Mouse (Mus musculus): ENCODE data around the gene Tub.

Tub gene

DNA sequence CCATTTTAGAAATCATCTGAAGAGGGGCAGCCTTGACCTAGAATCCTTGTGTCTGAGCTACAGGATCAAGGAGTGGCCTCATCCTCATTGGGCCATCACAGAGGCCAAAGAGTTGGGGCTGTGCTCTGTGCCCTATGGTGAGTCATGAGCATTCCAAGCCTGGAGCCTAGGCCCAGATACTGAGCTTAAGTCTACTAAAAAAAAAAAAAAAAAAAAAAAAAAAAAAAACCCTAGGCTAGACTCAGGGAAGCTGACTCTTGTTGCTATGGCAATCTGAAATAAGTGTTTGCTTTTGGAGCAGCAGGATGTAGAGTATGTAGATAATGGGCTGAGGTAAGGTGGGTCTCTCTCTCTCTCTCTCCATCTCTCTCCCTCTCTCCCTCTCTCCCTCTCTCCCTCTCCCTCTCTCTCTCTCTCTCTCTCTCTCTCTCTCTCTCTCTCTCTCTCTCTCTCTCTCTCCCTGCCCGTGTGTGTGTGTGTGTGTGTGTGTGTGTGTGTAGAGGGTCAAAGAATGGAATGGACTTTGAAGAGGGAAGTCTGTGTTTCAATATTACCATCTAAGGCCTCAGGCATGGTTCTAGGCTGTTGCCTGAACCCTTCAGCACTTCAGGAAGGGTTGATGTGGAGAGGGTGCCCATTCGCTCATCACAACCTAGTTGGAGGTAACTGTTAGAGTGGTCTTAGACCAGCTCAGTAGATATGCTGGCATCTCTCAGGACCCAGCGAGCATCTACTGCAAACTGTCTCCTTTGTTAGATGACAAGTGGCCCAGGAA lies 36.0 kb downstream of the Tub start:
- no peak for DNase-seq (ENCODE audit: low spot score)

DNA sequence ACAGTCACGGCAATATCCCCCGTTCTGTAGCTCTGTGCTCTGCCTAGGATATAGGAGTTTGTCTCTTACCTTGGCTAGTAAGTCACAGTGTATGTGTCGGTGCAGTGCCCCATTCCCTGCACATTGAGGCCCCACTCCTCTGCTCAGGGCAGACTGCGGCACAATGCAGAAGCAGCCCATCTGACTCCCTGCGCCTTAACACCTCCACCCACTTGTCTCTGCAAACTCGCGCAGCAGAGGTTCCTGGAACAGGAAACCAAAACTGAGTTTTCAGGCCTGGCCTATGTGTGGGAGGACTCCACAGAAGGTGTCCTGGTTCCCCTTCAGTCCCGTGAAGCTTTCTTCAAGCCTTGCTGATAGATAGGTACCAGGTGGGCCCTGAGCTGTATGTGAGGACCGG lies 41.1 kb downstream of the Tub start:
- no peak for DNase-seq (ENCODE audit: low spot score)

DNA sequence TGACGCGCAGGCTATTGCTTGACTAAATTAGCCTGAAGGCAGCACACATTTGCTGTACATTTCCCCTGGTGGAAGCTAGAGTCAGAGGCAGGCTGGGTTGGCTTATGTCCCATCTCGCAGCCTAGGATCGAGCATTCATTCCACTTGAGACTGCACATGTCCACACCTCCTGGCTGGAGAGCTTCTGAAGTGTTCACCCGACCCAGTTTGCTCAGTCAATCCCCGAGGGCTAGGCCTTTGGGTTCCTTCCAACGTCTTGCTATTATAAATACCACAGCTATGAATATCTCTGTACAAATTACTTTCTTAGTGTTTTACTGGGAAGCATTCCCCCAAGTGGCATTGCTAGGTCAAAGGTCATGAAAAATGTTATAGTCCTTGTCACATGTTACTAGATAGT lies 43.1 kb downstream of the Tub start:
- DNase-seq (ENCODE audit: low spot score): no peak

DNA sequence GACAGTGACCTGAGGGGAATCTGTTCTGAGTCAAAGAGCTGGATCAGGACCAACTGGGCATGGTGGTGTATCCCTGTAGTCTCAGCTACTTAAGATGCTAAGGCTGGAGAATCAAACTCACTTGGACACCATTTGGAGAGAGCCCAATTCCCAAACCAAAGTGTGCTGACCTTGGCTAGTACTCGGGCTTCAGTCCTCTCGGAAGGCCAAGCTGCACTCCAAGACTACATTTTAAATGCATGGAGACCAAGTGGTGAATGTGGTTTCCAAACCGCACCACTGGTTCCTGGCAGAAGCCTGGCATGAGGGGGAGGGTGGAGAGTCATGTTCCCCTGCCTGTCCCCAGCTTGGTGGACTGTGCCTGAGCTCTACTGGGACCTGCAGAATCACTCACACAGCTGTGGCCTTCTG lies 43.7 kb downstream of the Tub start:
- no peak for DNase-seq (ENCODE audit: low spot score)

DNA sequence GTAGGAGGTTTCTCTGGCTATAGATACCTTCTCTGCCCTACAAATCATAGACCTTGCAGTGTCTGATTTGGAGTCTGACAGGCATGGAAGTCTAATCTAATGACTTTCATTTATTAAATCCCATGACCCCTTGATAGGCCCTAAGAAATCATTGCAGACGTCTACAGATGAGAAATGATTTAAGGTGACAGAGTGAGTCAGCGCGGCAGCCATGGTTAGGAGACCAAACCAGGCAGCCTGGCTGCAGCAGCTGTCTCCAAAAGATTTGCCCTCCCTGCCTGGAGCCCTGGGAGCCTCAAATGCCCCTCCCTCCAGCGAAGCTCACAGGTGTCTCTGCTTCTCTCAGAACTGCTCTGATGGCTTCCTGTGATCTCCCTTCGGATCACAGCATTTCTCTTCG lies 46.0 kb downstream of the Tub start:
- no peak for DNase-seq (ENCODE audit: low spot score)

DNA sequence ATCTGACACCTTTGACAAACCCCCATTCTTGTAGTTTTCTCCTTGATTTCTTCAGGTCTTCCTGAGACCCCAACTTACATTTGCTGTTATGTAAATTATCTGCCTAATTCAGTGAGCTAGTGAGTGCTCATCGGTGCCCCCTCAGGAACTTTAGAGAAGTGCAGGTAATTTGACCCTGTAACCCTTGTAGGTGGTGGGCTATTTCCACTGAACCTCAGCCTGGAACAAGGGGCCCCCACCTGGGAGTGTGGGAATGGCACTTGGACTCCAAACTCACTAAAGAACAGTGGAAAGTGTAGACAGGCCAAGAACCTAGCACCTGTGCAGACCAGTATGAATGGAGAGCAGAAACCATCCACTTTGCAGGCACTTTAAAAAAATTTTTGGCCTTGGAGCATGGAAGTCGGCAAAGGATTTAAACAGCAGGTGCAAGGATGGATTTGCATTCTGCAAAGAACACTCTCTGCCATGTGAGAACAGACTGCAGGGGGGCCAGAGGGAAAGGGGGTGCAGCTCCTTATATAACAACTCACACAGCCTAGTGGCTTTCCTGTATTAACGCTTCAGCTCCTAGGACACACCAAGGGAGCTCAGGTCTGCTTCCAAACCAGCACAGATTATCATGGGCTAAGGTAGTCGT lies 50.3 kb downstream of the Tub start:
- no peak for DNase-seq (ENCODE audit: low spot score)

DNA sequence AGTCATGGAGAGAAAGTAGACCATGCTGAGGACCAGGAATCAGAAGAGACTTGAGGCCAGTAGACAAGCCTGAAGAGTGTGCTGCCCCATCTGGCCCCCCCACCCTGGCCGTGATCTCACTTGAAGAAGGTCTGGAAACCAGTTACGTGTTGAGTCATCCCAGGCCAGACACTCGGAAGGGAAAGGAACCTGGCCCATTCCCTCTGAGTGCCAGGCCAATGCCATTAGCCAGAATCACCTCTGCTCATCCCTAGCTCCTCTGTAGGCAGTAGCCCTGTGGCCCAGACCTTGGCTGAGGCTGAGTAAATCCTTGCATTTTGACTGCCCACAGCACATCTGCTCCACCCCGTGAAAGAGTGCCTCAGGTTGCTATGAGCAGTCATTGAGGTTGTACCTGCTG lies 51.8 kb downstream of the Tub start:
- DNase-seq (ENCODE audit: low spot score): no peak

DNA sequence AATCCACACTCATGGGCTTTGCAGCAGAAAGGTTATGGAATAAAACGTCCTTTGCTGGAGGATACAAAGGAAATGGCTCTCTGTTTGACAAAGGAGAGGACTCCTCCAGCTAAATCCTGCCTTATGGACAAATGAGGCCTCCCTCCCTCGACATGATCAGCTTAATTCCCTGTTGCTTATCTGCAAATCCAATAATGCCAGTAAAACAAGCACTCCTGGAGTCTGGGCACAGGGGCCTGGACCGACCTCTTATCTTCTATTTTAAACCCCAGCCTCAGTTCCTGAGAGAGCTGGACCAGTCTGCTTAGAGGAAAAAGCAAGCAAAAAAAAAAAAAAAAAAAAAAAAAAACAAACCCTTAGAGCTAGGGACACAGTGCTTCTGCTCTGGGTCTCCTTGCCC lies 53.5 kb downstream of the Tub start:
- no peak for DNase-seq (ENCODE audit: low spot score)

DNA sequence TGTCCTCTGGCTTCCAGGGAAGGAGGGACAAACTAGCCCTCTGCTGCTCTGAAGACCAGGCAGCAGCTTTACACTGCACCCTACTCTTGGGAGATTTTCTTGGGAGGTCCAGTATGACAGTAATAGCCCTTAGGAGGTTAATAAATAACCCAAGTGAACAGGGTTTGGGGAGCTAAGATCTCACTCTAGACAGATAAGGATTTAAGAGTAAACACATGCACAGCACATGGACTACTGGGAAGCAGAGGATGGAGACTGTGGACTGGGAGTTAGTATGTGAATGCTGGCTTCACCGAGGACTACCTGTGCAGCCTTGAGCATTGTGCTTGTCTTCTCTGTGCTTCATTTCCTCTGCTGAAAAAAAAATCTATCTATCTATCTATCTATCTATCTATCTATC lies 59.1 kb downstream of the Tub start:
- DNase-seq (ENCODE audit: low spot score): no peak

DNA sequence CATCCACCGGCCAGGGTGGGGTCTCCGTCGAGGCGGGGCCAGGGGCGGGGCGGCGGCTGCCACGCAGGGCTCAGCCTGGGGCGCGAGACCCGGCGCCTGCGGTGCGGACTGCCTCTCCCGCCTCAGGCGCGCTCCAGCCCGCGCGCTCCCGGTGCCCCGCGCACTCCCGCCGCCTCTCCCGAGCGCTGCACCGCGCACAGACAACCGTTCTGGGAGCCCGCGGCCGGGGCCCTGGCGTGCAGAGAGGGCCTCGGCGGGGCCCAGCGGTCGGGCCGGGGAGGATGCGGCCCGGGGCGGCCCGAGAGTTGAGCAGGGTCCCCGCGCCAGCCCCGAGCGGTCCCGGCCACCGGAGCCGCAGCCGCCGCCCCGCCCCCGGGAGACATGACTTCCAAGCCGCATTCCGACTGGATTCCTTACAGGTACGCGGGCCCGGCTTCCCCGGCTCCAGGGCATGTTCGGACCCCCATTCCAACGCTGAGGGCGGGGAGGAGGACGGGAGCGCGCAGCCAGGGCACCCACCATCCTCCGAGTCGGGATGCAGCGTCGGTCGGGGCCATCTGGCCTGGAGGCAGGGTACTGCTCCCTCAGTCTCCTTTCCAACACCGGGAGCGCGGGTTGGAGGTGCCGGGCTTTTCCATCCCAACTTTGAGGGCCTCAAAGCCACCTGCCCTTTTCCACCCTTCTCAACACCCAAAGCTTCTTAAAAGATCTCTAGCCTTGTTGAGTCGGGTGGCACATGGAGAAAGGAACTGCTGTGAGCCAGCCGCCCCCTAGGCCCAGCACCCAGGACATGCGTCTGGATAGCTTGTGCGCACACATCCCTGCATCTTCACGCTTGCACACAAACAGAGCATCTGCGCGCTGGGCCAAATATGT lies 60.8 kb downstream of the Tub start:
- no peak for DNase-seq (ENCODE audit: low spot score)

DNA sequence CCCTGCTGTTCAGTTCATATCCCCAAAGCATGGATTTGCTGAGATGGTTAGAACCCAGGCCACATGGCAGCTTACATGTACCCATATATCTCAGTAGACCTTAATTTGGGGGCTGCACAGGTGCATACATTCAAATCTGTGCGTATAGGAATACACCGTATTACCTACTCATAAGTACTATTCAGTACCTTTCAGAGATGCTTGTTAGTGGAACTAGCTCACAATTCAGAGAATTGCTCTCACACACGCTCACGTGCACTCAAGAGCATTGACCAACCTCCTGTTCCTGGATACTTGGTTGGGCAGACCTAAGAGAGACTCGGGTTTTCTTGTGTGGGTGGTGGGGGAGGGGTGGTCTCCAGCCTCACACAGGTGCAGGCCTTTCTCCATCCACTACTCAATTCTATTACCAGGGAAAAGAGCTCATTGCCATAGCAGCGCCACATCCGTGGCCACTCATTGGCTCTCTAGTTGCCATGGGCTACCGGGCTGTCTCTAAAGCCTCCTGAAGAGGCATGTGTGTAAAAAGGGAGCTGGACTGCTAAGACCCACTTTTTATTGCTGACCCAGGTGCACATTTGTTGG lies 61.5 kb downstream of the Tub start:
- no peak for DNase-seq (ENCODE audit: low spot score)

DNA sequence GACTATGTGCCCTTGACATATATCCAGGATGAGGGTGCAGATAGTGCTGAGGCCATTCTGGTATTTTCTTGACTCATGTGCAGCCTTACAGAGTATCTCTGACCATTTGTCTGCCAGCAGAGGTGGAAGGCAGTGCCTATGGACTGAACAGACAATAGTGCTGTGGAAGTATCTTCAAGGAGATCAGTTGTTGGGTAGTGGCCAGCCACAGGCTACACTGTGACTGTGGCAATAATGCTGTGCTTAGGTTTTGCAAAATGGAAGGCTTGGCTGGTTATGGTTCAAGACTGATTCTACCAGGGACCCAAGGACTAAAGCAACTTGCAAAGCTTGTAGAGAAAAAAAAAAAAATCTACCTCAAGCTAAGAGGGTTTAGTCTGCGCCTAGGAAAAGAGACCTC lies 62.4 kb downstream of the Tub start:
- DNase-seq (ENCODE audit: low spot score): no peak

DNA sequence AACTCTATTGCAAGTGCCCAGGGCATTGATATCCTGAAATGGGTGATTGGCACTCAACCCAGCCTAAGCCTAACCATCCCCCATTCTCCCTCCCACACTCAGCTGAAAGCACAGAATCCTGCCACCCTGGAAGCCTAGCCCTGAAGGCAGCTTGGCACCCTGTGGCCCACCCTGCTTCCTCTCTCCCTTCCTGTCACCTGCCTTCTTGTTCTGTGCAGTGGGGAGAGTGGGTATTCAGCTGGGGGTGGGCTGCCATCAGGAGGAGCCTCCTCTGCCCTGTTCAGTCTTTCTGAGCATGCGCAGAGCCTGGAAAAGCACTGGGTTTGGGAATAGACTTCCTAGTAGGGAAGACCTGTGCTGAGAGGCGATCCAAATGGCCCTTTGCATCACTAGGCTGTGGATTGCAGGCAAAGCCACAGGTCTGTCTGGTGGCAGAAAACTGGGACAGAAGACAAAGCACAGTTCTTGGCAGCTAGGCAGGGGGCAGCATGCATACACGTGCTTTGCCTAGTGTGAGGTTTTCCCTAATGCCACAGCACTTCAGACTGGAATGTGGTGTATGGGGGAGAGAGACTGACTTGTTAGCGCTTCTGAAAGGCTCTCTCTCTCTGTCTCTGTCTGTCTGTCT lies 63.0 kb downstream of the Tub start:
- no peak for DNase-seq (ENCODE audit: low spot score)

DNA sequence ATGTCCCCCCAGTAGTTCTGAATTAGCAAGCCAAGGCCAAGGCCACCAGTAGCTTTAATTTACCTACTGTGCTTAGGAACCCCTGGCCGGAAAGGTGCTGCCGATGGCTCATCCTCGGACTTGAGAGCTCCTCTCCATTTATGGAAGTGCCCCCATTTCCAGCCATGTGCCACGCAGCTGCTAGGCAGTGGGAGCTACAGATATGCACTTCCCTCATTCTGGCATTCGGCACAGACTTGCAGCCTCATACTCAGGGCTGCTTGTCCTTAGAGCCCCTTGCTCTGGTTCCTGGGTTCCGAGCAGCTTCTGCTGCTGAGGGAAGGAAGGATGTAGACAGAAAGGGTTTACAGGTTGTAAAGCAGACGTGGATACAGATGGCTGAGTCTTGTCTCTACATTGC lies 64.7 kb downstream of the Tub start:
- DNase-seq (ENCODE audit: low spot score): no peak

DNA sequence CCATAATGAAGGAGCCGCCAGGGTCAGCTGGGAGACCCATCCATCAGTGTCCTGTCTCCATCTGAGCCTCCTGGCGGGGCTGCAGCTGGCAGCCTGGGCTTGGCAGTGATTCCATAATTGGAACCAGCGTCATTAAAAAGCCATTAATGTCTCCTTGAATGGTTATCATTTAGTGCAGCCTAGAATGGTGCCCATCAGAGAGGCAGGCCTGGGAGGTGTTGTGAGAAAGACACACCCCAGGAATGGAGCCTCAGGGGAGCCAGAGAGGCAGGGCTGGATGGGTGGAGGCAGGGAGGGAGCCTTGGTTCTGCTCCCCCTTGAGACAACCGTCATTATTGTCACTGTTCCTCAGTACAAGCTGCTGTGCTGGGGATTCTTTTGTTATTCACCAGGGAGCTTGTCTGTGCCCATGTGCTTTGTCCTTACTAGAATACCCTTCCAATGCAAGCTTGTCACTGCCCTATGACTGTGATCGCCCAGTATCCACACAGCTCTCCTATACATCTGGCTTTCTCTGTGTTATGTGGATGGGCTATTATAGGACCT lies 66.3 kb downstream of the Tub start:
- DNase-seq (ENCODE audit: low spot score): no peak

DNA sequence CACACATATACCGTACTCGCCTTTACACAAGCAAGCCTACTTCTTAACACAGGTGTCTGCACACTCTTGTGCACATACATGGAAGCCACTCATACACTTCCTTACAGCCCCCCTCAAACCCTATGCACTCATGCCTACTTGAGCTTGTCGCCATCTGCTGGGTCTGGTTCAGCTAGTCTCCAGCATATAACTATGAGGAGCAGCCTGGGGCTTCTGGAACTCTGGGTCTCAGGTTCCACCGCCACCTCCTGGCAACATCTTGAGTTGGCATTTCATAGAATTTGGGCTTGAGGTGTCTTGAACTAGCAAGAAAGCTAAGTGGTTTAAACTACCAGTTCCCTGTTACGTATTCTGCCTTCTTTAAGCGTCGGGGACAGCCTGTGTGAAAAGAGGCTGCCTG lies 69.1 kb downstream of the Tub start:
- DNase-seq (ENCODE audit: low spot score): no peak

DNA sequence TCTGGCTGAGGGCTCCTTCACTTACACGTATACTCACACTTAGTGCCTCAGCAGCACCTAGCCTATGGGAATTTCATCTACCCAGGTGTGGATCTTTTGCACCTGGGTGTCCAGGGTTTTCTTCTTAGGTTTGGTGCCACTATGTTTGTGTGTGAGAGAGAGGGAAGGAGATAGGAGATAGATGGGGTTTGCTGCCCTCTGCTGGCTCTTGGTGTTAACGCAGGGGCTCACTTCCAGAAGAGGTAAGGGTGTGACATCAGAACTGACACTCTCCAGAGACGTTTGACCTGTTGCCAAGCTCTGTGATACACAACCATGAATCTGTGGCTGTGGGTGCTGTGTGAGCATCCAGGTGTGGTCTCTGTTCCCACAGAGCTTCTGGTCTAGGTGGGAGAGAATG lies 71.3 kb downstream of the Tub start:
- peak; percentile 53 for DNase-seq (ENCODE audit: low spot score)

DNA sequence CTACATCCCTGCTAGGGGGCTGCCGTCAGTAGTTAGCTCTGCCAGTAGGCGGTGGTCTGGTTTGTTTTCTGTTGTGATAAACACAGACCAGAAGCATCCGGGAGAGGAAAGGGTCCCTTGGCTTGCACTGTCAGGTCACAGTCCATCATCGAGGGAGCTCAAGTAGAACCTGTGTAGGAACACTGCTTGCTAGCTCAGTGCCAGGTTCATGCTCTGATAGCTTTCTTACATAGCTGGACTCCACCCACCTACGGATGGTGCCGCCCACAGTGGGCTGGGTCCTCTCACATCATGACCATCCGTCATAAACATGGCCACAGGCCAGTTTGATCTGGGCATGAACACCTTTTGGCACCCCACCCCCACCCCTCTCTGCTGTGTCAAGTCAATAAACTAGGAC lies 75.6 kb downstream of the Tub start:
- DNase-seq (ENCODE audit: low spot score): no peak

DNA sequence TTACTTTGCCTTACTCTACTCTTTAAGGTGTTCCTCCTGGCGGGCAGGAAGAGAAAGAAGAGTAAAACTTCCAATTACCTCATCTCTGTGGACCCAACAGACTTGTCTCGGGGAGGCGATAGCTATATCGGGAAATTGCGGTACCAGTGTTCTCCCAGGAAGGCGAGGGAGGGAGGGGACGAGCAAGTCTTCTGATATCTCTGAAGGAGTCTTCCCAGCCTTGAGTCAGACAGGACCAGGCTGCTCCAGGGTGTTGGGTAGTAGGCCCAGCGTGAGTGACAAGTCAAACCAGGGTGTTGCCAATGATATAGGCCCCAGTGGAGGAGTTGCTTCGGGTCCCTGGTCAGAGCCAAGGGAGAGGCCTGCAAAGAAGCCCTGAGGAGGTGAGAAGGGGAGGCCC lies 76.8 kb downstream of the Tub start:
- DNase-seq (ENCODE audit: low spot score): no peak

DNA sequence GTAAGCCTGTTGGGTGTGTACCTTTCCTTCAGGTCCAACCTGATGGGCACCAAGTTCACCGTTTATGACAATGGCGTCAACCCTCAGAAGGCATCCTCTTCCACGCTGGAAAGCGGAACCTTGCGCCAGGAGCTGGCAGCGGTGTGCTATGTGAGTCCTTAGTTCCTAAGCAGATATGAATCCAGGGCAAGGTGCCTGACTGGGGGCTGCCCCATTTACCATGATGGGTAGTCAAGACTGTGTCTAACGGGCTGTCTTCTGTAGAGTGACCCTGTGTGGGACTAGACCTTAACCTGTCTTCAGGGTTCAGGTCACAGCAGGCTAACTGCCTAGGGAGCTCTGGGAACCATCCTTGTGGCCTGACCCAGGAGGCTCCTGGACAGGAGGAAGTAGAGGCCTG lies 77.6 kb downstream of the Tub start:
- DNase-seq (ENCODE audit: low spot score): no peak

DNA sequence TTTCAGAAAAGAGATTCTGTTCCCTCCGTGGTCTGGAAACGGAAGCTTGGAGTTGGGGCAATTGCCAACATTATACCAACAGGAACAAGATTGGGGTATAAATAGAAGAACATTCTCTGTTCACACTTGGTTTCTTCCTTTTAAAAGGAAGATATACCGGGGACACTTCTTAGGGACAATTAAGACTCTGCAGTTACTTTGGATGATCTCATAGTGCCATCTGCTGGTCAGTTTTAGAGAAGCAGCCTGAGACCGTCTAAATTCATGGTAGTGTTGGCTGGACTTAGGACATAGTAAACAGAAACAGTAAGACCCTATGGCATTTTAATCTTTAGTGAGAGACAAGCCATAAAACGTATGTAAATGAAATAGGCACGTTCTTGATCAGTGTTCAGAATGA lies 78.1 kb downstream of the Tub start:
- DNase-seq (ENCODE audit: low spot score): peak; percentile 33

DNA sequence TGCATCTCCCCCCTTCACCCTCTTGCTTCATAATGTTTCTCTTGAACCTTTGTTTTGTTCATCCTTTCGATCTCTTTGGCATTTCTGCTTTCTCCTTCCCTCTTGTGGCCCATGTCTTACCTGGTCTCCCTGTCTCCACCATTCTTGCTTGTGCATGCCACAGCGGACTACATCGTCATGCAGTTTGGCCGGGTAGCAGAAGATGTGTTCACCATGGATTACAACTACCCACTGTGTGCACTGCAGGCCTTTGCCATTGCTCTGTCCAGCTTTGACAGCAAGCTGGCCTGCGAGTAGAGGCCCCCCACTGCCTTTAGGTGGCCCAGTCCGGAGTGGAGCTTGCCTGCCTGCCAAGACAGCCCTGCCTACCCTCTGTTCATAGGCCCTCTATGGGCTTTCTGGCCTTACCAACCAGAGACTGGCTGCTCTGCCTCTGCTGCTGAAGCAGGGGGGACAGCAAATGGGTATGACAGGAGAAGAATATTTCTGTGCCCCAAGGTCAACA lies 79.9 kb downstream of the Tub start:
- no peak for DNase-seq (ENCODE audit: low spot score)

Measured in urinary bladder, postnatal 25 days (tissue).